Mouse (Mus musculus) liver, embryonic 13.5 days (tissue): ENCODE results near the gene Fos. TPM values are rescaled to one million over a fixed set of nuclear protein-coding genes. Genes with fewer than 3 reads are reported as not detected.

Source experiments
- ATAC-seq: fragments of 200-750 bp; cut with Nextera tagmentation; 2 replicates; pipeline ENCODE4 v1.8.0; 2017; ENCODE audit warnings: low read depth, mild to moderate bottlenecking, moderate number of reproducible peaks, moderate library complexity
- DNase-seq: peaks from one replicate; pipeline ENCODE4 v3.0.0; 2022
- H3K27ac ChIP-seq: fragments of 300-500 bp; sonication (generic); 2 replicates; pipeline ENCODE4 v1.5.1; 2015; ENCODE audit warnings: moderate library complexity, mild to moderate bottlenecking, inconsistent platforms
- H3K27me3 ChIP-seq: fragments of 300-500 bp; sonication (generic); 2 replicates; pipeline ENCODE4 v1.6.1; 2015; ENCODE audit warnings: mild to moderate bottlenecking, inconsistent platforms
- H3K36me3 ChIP-seq: fragments of 300-500 bp; sonication (generic); 2 replicates; pipeline ENCODE4 v1.6.1; 2015; ENCODE audit warnings: mild to moderate bottlenecking, inconsistent platforms
- H3K4me1 ChIP-seq: fragments of 300-500 bp; sonication (generic); replicated peaks from 2 replicates; pipeline ENCODE4 v1.6.1; 2015; ENCODE audit warnings: inconsistent platforms
- H3K4me2 ChIP-seq: fragments of 300-500 bp; sonication (generic); 2 replicates; pipeline ENCODE4 v1.6.1; 2015; ENCODE audit warnings: inconsistent platforms, mild to moderate bottlenecking, moderate library complexity
- H3K4me3 ChIP-seq: fragments of 300-500 bp; sonication (generic); replicated peaks from 2 replicates; pipeline ENCODE4 v1.5.1; 2015; ENCODE audit warnings: mild to moderate bottlenecking, inconsistent platforms
- H3K9ac ChIP-seq: fragments of 300-500 bp; sonication (generic); 2 replicates; pipeline ENCODE4 v1.6.1; 2015; ENCODE audit warnings: mild to moderate bottlenecking, inconsistent platforms
- H3K9me3 ChIP-seq: fragments of 300-500 bp; sonication (generic); replicated peaks from 2 replicates; pipeline ENCODE4 v1.6.1; 2016; ENCODE audit warnings: inconsistent platforms
- WGBS: fragments of 180-500 bp; shearing (Covaris S2); methylation state at CpG from one replicate; pipeline ENCODE4 v1.1.7; 2015; ENCODE audit not compliant: insufficient replicate concordance; 5-methylcytosine and 5-hydroxymethylcytosine counted together
- polyA plus RNA-seq: library from polyadenylated mRNA; unstranded; fragments of >200 nt; fragmentation: Nextera tagmentation; extraction: Ambion mirVana; gene quantifications from 2 replicates; pipeline ENCODE4 v1.2.1, GENCODE M21; 2015

The Fos gene
- polyA plus RNA-seq, 1 experiment from 2014 or later, result 1.5 TPM

- Histone ChIP-seq H3K9me3 (no peaks in the 10 kb centered on the region), H3K4me2 (no peak overlapping the region), H3K9ac (no peak overlapping the region), H3K27ac (no peak overlapping the region), H3K36me3 (no peaks in the 10 kb centered on the region), H3K27me3 (peaks cover 48% of the 10 kb centered on the region), H3K4me1 (peaks cover 17% of the 10 kb centered on the region), H3K4me3 (no peak overlapping the region)
- no peak for DNase-seq
- no peak for ATAC-seq
- WGBS, result 30% methylated on average over 1 of the region's 1 CpGs
Observed at GRCm38 (mm10) chr12:85490991-85491390, 17.3 kb downstream of the Fos start.

DNA sequence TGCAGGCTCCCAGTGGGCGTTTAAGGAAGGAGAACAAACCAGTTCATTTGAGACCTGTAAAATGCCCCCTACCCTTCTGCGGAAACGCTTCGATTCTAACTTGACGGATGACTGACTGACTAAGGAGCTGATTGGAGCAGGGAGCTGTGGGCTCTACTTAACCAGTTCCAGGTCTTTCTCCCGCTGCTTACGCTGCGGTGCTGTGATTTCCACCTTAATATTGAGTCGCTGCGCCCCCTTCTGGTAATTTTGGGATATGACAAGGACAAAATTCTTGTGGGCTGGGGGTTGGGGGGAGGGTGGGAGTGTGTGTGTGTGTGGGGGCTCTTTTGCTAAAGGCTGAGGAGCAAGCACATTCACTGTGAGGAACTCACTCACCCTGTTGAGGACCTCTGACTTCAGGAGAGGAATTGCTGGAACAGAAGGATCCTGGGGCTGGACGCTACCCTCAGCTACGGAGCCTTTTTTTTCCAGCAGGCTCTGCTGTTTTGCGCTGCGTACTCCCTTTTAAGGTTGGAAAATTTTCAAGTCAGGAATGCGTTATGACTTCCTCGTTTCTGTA is 18.5 kb downstream of the Fos start:
- Histone ChIP-seq H3K27me3 (peaks cover 37% of the 10 kb centered on the region), H3K9me3 (no peaks in the 10 kb centered on the region), H3K27ac (no peak overlapping the region), H3K36me3 (no peaks in the 10 kb centered on the region), H3K4me1 (peaks cover 6% of the 10 kb centered on the region), H3K4me3 (no peak overlapping the region), H3K4me2 (no peak overlapping the region), H3K9ac (no peak overlapping the region)
- 22% methylated on average over 16 of the region's 16 CpGs for WGBS
- ATAC-seq (peak; percentile 16; the same call in 1 of the 2 replicates), DNase-seq (no peak)

DNA sequence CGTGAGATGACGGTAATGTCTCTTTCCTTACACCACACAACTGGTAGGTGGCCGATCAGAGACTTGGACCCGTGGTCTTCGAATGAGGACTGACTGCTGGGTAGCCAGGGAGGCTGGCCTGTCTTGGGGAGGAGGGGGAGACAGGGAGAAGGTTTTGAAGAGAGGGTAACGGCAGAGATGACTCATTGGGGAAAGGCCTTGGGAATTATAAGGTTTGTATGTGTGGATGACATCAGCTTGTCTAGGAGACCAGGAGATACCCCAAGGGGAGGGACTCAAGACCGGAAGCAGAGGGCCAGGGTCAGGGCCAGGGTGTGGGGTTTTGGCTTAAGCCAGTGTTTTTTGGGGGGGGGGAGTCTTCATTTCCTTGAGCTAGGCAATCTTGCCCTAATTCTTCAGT is 22.6 kb downstream of the Fos start:
- Histone ChIP-seq H3K9me3 (no peaks in the 10 kb centered on the region), H3K9ac (no peak overlapping the region), H3K4me3 (no peak overlapping the region), H3K27ac (no peak overlapping the region), H3K4me2 (no peak overlapping the region), H3K27me3 (peaks cover 4% of the 10 kb centered on the region; the same call in 1 of the 2 replicates), H3K4me1 (peaks cover 8% of the 10 kb centered on the region; the same call in 1 of the 2 replicates), H3K36me3 (no peaks in the 10 kb centered on the region)
- ATAC-seq (no peak), DNase-seq (no peak)
- 66% methylated on average over 7 of the region's 7 CpGs for WGBS

DNA sequence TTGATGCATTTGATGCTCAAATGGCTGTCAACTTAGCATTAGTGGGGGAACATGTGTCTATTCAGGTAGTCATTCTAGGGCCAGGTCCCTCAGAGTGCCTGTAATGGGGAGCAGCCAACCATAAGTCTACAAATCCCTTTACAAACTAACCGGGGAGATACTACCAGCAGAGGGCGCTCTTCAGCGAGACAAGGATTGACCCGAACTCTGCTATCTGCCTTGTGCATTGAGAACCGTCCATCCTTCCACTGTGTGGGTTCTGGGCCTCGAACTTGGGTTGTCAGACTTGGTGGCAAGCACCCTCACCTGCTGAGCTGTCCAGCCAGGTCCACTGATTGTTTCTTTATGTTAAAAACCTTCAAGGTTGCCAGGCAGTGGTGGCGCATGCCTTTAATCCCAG is 23.1 kb downstream of the Fos start:
- Histone ChIP-seq H3K9ac (no peak overlapping the region), H3K4me3 (no peak overlapping the region), H3K9me3 (no peaks in the 10 kb centered on the region), H3K27me3 (peaks cover 4% of the 10 kb centered on the region; the same call in 1 of the 2 replicates), H3K4me1 (peaks cover 8% of the 10 kb centered on the region; the same call in 1 of the 2 replicates), H3K4me2 (no peak overlapping the region), H3K27ac (no peak overlapping the region), H3K36me3 (no peaks in the 10 kb centered on the region)
- DNase-seq (peak; percentile 56), ATAC-seq (no peak)
- WGBS, result 14% methylated on average over 7 of the region's 7 CpGs

DNA sequence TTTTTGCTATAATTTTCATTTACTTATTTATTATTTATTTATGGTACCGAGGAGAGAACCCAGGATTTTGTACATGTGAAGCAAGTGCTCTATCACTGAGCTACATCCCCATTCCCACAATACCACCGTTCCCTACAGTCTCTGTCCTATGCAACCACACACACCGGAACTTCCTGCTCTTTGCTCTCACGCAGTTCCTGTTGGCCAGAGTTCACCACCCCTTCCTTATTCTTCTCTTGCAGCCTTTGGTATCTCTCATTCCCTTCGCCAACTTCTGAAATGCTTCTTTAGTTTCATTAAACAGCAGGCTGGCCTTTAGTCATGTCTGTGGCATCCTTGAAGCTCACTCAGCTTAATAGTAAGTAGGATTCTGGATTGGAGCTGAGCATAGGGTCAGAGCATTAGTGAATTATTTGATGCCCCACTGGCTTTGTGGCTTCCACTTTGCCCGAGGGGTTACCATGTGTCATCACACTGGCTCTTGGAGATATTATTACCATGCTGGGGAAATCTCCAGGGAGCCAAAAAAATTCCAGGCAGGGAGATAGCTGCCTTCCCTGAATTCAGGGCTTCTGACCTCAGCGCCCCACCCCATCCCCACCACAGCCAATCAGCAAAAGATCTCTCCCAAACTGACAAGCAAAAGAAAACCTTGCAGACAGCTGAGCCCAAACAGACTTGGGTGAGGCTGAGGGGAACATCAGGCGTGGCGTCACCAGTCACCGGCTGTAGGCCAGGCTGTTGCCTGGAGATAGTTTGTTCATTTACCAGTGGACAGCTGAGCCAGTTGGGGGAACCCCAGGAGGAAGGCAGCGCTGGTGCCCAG is 23.8 kb downstream of the Fos start:
- no peak overlapping the region for H3K4me2 ChIP-seq
- no peak overlapping the region for H3K9ac ChIP-seq
- ATAC-seq, result no peak
- no peak overlapping the region for H3K4me3 ChIP-seq
- peaks cover 8% of the 10 kb centered on the region; the same call in 1 of the 2 replicates for H3K4me1 ChIP-seq
- DNase-seq, result no peak
- no peaks in the 10 kb centered on the region for H3K36me3 ChIP-seq
- H3K9me3 ChIP-seq, result no peaks in the 10 kb centered on the region
- H3K27ac ChIP-seq, result no peak overlapping the region
- 35% methylated on average over 11 of the region's 11 CpGs for WGBS
- H3K27me3 ChIP-seq, result peaks cover 4% of the 10 kb centered on the region; the same call in 1 of the 2 replicates

DNA sequence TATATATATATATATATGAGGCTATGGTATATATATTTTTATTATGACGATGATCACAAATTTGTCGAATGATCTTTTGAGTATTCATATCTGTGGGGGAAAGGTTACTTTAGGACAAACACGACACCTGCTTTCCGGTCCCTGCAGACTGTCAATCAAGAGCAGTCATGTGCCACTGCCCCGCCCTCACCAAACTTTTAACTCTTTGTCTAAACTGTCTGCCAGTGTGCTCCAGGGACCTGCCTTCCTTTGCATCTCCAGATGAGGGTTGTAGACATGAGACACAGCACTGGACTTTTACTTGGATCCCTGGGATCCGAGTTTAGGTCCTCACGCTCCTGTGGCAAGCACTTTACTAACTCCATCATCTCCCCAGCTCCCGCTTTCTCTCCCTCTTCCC is 25.3 kb downstream of the Fos start:
- H3K36me3 ChIP-seq, result no peaks in the 10 kb centered on the region
- no peak overlapping the region for H3K4me3 ChIP-seq
- no peak for DNase-seq
- 60% methylated on average over 8 of the region's 8 CpGs for WGBS
- H3K4me1 ChIP-seq, result peaks cover 8% of the 10 kb centered on the region; the same call in 1 of the 2 replicates
- ATAC-seq, result no peak
- H3K27me3 ChIP-seq, result no peaks in the 10 kb centered on the region
- no peak overlapping the region for H3K27ac ChIP-seq
- no peaks in the 10 kb centered on the region for H3K9me3 ChIP-seq
- H3K4me2 ChIP-seq, result no peak overlapping the region
- no peak overlapping the region for H3K9ac ChIP-seq

DNA sequence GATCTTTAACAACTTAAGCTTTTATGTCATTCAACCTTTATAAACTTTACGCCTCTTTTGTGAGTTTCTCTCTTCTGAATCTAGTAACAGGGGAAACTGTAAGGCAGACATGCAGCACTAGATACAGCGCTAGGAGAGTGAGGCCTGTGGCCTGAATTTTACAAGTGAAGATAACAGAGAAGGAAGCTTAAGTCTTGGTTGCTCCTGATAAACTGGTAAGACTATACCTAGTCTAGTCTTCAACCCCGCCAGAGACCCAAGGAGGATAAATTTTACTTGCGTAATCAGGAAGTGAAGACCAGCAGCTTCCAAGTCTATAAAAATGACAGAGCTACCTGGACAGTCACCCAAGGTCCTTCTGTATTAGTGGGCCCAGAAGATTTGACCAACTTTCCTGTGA is 29.0 kb downstream of the Fos start:
- Histone ChIP-seq H3K4me2 (no peak overlapping the region), H3K27me3 (no peaks in the 10 kb centered on the region), H3K4me1 (peaks cover 4% of the 10 kb centered on the region; the same call in 1 of the 2 replicates), H3K9me3 (no peaks in the 10 kb centered on the region), H3K36me3 (no peaks in the 10 kb centered on the region), H3K9ac (no peak overlapping the region), H3K4me3 (no peak overlapping the region), H3K27ac (no peak overlapping the region)
- ATAC-seq (no peak), DNase-seq (no peak)
- WGBS, result 48% methylated on average over 4 of the region's 4 CpGs

DNA sequence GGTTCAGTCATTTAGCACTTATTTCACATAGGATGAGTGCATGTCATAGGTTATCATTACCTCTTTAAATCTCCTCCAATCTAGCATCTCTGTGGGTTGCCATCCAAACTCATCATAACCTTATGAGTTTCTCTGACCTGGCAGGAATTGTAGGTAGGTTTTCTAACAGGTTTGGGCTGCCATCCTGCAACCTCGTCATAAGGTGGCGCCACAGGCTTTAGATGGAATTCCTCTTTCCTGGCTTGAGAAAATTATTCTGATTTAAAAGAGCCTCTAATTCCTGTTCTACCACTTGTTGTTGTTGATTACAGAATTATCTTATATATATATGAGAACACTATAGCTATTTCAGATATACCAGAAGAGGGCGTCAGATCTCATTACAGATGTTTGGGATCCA is 34.5 kb downstream of the Fos start:
- no peaks in the 10 kb centered on the region for H3K9me3 ChIP-seq
- WGBS, result 14% methylated on average over 3 of the region's 3 CpGs
- no peaks in the 10 kb centered on the region for H3K36me3 ChIP-seq
- ATAC-seq (no peak), DNase-seq (no peak)
- H3K9ac ChIP-seq, result no peak overlapping the region
- no peaks in the 10 kb centered on the region for H3K27me3 ChIP-seq
- H3K4me3 ChIP-seq, result no peak overlapping the region
- H3K4me2 ChIP-seq, result no peak overlapping the region
- no peaks in the 10 kb centered on the region for H3K4me1 ChIP-seq
- H3K27ac ChIP-seq, result no peak overlapping the region

DNA sequence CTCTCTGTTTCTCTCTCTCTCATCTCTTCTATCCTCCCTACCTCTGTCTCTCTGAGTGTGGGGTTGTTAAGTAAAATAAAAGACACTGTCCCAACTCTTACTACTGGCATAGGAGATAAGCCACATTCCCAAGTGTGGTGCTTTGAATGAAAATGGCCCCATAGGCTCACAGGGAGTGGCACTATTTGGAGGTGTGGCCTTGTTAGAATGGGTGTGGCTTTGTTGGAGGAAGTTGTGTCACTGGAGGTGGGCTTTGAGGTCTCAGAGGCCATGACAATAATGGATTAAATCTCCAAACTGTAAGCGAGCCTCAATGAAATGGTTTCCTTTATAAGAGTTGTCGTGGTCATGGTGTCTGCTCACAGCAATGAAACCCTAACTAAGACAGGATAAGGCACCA is 36.3 kb downstream of the Fos start:
- H3K9ac ChIP-seq, result no peak overlapping the region

GRCm38 (mm10) chr12:85513789-85514447 is 40.2 kb downstream of the Fos start:
- H3K36me3 ChIP-seq, result no peaks in the 10 kb centered on the region
- no peak for ATAC-seq
- 58% methylated on average over 6 of the region's 6 CpGs for WGBS

More for the DNA sequence above, 36.3 kb downstream of the Fos start:
- Histone ChIP-seq H3K4me1 (no peaks in the 10 kb centered on the region), H3K36me3 (no peaks in the 10 kb centered on the region), H3K27me3 (no peaks in the 10 kb centered on the region), H3K27ac (no peak overlapping the region), H3K4me2 (no peak overlapping the region), H3K4me3 (no peak overlapping the region), H3K9me3 (no peaks in the 10 kb centered on the region)
- DNase-seq (no peak), ATAC-seq (no peak)
- 75% methylated on average over 2 of the region's 2 CpGs for WGBS

DNA sequence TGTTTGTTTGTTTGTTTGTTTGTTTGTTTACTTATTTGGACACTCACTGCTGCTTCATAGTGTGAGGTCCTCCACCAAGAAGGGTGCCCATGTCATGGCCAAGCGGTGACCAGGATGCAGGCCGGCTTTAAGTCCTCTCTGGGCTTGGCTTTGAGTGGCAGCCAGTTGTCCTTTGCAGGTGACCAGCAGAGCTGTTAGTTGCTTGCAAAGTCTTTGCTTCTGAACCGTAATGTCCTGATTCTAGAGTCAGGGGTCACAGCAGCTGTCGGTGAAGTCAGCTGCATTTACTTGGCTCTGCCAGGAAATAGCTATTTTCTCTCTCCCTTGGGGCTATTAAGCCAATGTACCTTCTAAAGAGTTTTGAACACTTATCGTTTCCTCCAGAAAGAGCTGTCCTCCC is 41.3 kb downstream of the Fos start:
- ATAC-seq (no peak), DNase-seq (no peak)
- H3K4me3 ChIP-seq, result no peak overlapping the region
- WGBS, result 71% methylated on average over 5 of the region's 5 CpGs
- H3K4me1 ChIP-seq, result no peaks in the 10 kb centered on the region
- no peak overlapping the region for H3K4me2 ChIP-seq
- no peak overlapping the region for H3K9ac ChIP-seq
- no peak overlapping the region for H3K27ac ChIP-seq
- H3K9me3 ChIP-seq, result no peaks in the 10 kb centered on the region
- no peaks in the 10 kb centered on the region for H3K27me3 ChIP-seq
- no peaks in the 10 kb centered on the region for H3K36me3 ChIP-seq

More at GRCm38 (mm10) chr12:85513789-85514447, 40.2 kb downstream of the Fos start:
- no peak overlapping the region for H3K9ac ChIP-seq
- no peaks in the 10 kb centered on the region for H3K4me1 ChIP-seq
- no peak overlapping the region for H3K27ac ChIP-seq
- no peaks in the 10 kb centered on the region for H3K9me3 ChIP-seq
- no peak for DNase-seq
- H3K4me3 ChIP-seq, result no peak overlapping the region
- no peak overlapping the region for H3K4me2 ChIP-seq
- H3K27me3 ChIP-seq, result no peaks in the 10 kb centered on the region
